ENCODE assay signal across 18 mouse cellular contexts in genomic region chr14:21427369-21427768, GRCm38 (mm10). TPM values are rescaled to one million over a fixed set of nuclear protein-coding genes. Genes with fewer than 3 reads are reported as not detected.
DNase-seq lines count a peak whose midpoint lies in the region; ATAC-seq lines count a peak whose summit lies in the region.
"Had no signal": no experiment of that assay in that cellular context is flagged by ENCODE, and none has a peak within 500 bp of the region (broad histone marks: within the 10 kb centered on the region; RNA-seq: fewer than 3 reads in every experiment).

No protein-coding gene starts in this region.

- H3K36me3 ChIP-seq in hindbrain, embryonic 10.5 days: no peaks in the 10 kb centered on the region; the same call in 1 of the 2 replicates
- H3K36me3 ChIP-seq in hindbrain, embryonic 12.5 days: no peaks in the 10 kb centered on the region
- no peaks in the 10 kb centered on the region for H3K36me3 ChIP-seq in forebrain, embryonic 11.5 days (ENCODE audit: control insufficient read depth, insufficient read depth, low read length)
- no peaks in the 10 kb centered on the region for H3K36me3 ChIP-seq in hindbrain, embryonic 16.5 days (ENCODE audit: control insufficient read depth, insufficient read depth, low read length)
- H3K36me3 ChIP-seq in midbrain, embryonic 14.5 days (ENCODE audit: control insufficient read depth, insufficient read depth, low read length): no peaks in the 10 kb centered on the region
- H3K36me3 ChIP-seq: limb, embryonic 15.5 days had no signal

- H3K27ac ChIP-seq in hindbrain, embryonic 10.5 days: peak overlapping the region; percentile 4; the same call in 1 of the 2 replicates
- no peak overlapping the region; the same call in 1 of the 2 replicates for H3K27ac ChIP-seq in hindbrain, embryonic 12.5 days
- 0 out of 2 replicates have a peak overlapping the region, but pooled peaks have one; percentile 31 for H3K27ac ChIP-seq in forebrain, embryonic 11.5 days (ENCODE audit: low read depth, low read length)
- no peak overlapping the region for H3K27ac ChIP-seq in hindbrain, embryonic 16.5 days (ENCODE audit: low read depth, low read length)
- peak overlapping the region; percentile 34; the same call in 1 of the 2 replicates for H3K27ac ChIP-seq in midbrain, embryonic 14.5 days (replicated peaks; ENCODE audit: low read depth, low read length)
- H3K27ac ChIP-seq: embryonic facial prominence, embryonic 13.5 days; left cerebral cortex, adult 2 months; limb, embryonic 15.5 days had no signal

- no peak for ATAC-seq in hindbrain, embryonic 12.5 days (ENCODE audit: low FRiP score)
- ATAC-seq in forebrain, embryonic 11.5 days (replicated peaks; ENCODE audit: low FRiP score): peak; percentile 79
- ATAC-seq in hindbrain, embryonic 16.5 days: peak; percentile 79; the same call in 1 of the 2 replicates
- no peak; the same call in 1 of the 2 replicates for ATAC-seq in midbrain, embryonic 14.5 days (ENCODE audit: low FRiP score, low TSS enrichment)

- no peak overlapping the region for H3K4me2 ChIP-seq in hindbrain, embryonic 12.5 days (replicated peaks)
- no peak overlapping the region for H3K4me2 ChIP-seq in forebrain, embryonic 11.5 days (ENCODE audit: low read depth, low read length, severe bottlenecking)
- no peak overlapping the region for H3K4me2 ChIP-seq in hindbrain, embryonic 16.5 days (ENCODE audit: low read length)
- H3K4me2 ChIP-seq in midbrain, embryonic 14.5 days (ENCODE audit: low read length): no peak overlapping the region
- H3K4me2 ChIP-seq: embryonic facial prominence, embryonic 13.5 days; limb, embryonic 15.5 days had no signal

- no peak overlapping the region for H3K4me3 ChIP-seq in hindbrain, embryonic 10.5 days
- no peak overlapping the region for H3K4me3 ChIP-seq in hindbrain, embryonic 12.5 days
- H3K4me3 ChIP-seq in forebrain, embryonic 11.5 days (ENCODE audit: low read depth, low read length): no peak overlapping the region
- no peak overlapping the region for H3K4me3 ChIP-seq in hindbrain, embryonic 16.5 days (ENCODE audit: low read length)
- no peak overlapping the region for H3K4me3 ChIP-seq in midbrain, embryonic 14.5 days (replicated peaks; ENCODE audit: low read depth, low read length)
- H3K4me3 ChIP-seq: embryonic facial prominence, embryonic 13.5 days; left cerebral cortex, adult 2 months; limb, embryonic 15.5 days had no signal

- no peak overlapping the region for H3K9ac ChIP-seq in hindbrain, embryonic 12.5 days
- H3K9ac ChIP-seq in forebrain, embryonic 11.5 days (ENCODE audit: low read length): no peak overlapping the region
- no peak overlapping the region for H3K9ac ChIP-seq in hindbrain, embryonic 16.5 days (ENCODE audit: low read depth, low read length)
- H3K9ac ChIP-seq in midbrain, embryonic 14.5 days (replicated peaks; ENCODE audit: low read length): no peak overlapping the region
- H3K9ac ChIP-seq: embryonic facial prominence, embryonic 13.5 days; limb, embryonic 15.5 days had no signal

- DNase-seq in hindbrain, embryonic 10.5 days (ENCODE audit: low spot score): no peak
- peak; percentile 57 for DNase-seq in forebrain, embryonic 11.5 days (ENCODE audit: low spot score)
- DNase-seq in midbrain, embryonic 14.5 days: peak; percentile 53
- no peak for DNase-seq in layer of hippocampus, adult 8-10 months (ENCODE audit: low spot score in 2 of 2)
- no peak for DNase-seq in layer of hippocampus, postnatal 10 days (ENCODE audit: low spot score in 2 of 2)
- no peak for DNase-seq in spleen, postnatal 4 days (ENCODE audit: low spot score in 2 of 2)
- DNase-seq: cerebellum, adult 2 months; gastrocnemius, postnatal 25 days; kidney, adult 8-10 months; kidney, postnatal 36 days; lung, adult 2 months; right cerebral cortex, postnatal 14 days; thymus, adult 18-20 months had no signal

- H3K27me3 ChIP-seq in hindbrain, embryonic 10.5 days (ENCODE audit: insufficient read depth, poor library complexity, severe bottlenecking): no peaks in the 10 kb centered on the region
- no peaks in the 10 kb centered on the region for H3K27me3 ChIP-seq in hindbrain, embryonic 12.5 days
- no peaks in the 10 kb centered on the region for H3K27me3 ChIP-seq in forebrain, embryonic 11.5 days (ENCODE audit: control insufficient read depth, insufficient read depth, low read length)
- no peaks in the 10 kb centered on the region for H3K27me3 ChIP-seq in hindbrain, embryonic 16.5 days (replicated peaks; ENCODE audit: control insufficient read depth, insufficient read depth, low read length)
- H3K27me3 ChIP-seq in midbrain, embryonic 14.5 days (ENCODE audit: control insufficient read depth, insufficient read depth, low read length): no peaks in the 10 kb centered on the region
- H3K27me3 ChIP-seq: embryonic facial prominence, embryonic 13.5 days; limb, embryonic 15.5 days had no signal

- 59% methylated on average over 7 of the region's 7 CpGs for WGBS in hindbrain, embryonic 10.5 days
- 63% methylated on average over 7 of the region's 7 CpGs for WGBS in hindbrain, embryonic 12.5 days
- 49% methylated on average over 7 of the region's 7 CpGs for WGBS in forebrain, embryonic 11.5 days
- WGBS in hindbrain, embryonic 16.5 days: 43% methylated on average over 7 of the region's 7 CpGs
- 32% methylated on average over 7 of the region's 7 CpGs for WGBS in midbrain, embryonic 14.5 days

- no peaks in the 10 kb centered on the region for H3K9me3 ChIP-seq in hindbrain, embryonic 10.5 days
- no peaks in the 10 kb centered on the region for H3K9me3 ChIP-seq in hindbrain, embryonic 12.5 days (replicated peaks)
- no peaks in the 10 kb centered on the region for H3K9me3 ChIP-seq in forebrain, embryonic 11.5 days (ENCODE audit: control insufficient read depth, low read length)
- no peaks in the 10 kb centered on the region for H3K9me3 ChIP-seq in hindbrain, embryonic 16.5 days (ENCODE audit: control insufficient read depth, low read length)
- H3K9me3 ChIP-seq in midbrain, embryonic 14.5 days (ENCODE audit: control insufficient read depth, low read length): no peaks in the 10 kb centered on the region
- H3K9me3 ChIP-seq: embryonic facial prominence, embryonic 13.5 days; limb, embryonic 15.5 days had no signal

- H3K4me1 ChIP-seq in hindbrain, embryonic 10.5 days (replicated peaks): peaks cover 20% of the 10 kb centered on the region
- peaks cover 11% of the 10 kb centered on the region; the same call in 1 of the 2 replicates for H3K4me1 ChIP-seq in hindbrain, embryonic 12.5 days
- H3K4me1 ChIP-seq in forebrain, embryonic 11.5 days (replicated peaks; ENCODE audit: control insufficient read depth, insufficient read depth, low read length): peaks cover 7% of the 10 kb centered on the region
- no peaks in the 10 kb centered on the region for H3K4me1 ChIP-seq in hindbrain, embryonic 16.5 days (ENCODE audit: control insufficient read depth, insufficient read depth, low read depth, low read length)
- peaks cover 17% of the 10 kb centered on the region for H3K4me1 ChIP-seq in midbrain, embryonic 14.5 days (ENCODE audit: control insufficient read depth, insufficient read depth, low read length)
- H3K4me1 ChIP-seq: embryonic facial prominence, embryonic 13.5 days had no signal

RNA-seq across cellular contexts. Expression of gene Kat6b, which starts 53.9 kb away (rescaled TPM):
- 9.6 and 13.3 TPM in 2 replicates for polyA plus RNA-seq in hindbrain, embryonic 10.5 days (2016; fragmentation: Nextera tagmentation; extraction: Ambion mirVana)
- polyA plus RNA-seq in hindbrain, embryonic 12.5 days (2016; fragmentation: Nextera tagmentation; extraction: Ambion mirVana): 27.1 and 27.5 TPM in 2 replicates
- polyA plus RNA-seq in forebrain, embryonic 11.5 days (2014; fragmentation: Nextera tagmentation; extraction: Ambion mirVana): 33.1 and 34.5 TPM in 2 replicates
- polyA plus RNA-seq in hindbrain, embryonic 16.5 days (2015; fragmentation: Nextera tagmentation; extraction: Ambion mirVana): 14.2 and 16.0 TPM in 2 replicates
- 29.4 and 30.7 TPM in 2 replicates for polyA plus RNA-seq in midbrain, embryonic 14.5 days (2014; fragmentation: Nextera tagmentation; extraction: Ambion mirVana)
- 100 to 1,000 TPM; 102 to 111 (median 107) TPM for total RNA-seq in layer of hippocampus, adult 8-10 months (2022)
- 10 to 100 TPM; 60.3 to 62.0 TPM for total RNA-seq in layer of hippocampus, postnatal 10 days (2021)

Comparison
In these comparisons a context has a peak if more than half of its experiments do, and no peak if none do; other contexts are left out.
1. H3K27ac ChIP-seq: peak in hindbrain, embryonic 10.5 days (single experiment), forebrain, embryonic 11.5 days (single experiment) and midbrain, embryonic 14.5 days (single experiment); none in hindbrain, embryonic 12.5 days (single experiment) and hindbrain, embryonic 16.5 days (single experiment).
2. ATAC-seq: peak in forebrain, embryonic 11.5 days (single experiment) and hindbrain, embryonic 16.5 days (single experiment); none in hindbrain, embryonic 12.5 days (single experiment) and midbrain, embryonic 14.5 days (single experiment).
3. DNase-seq: peak in forebrain, embryonic 11.5 days (single experiment) and midbrain, embryonic 14.5 days (single experiment); none in hindbrain, embryonic 10.5 days (single experiment), layer of hippocampus, adult 8-10 months (0 of 2), layer of hippocampus, postnatal 10 days (0 of 2) and spleen, postnatal 4 days (0 of 2).